Mouse (Mus musculus) forebrain, embryonic 13.5 days (tissue): ENCODE measurements at regions not wholly inside any gene's neighbourhood (a gene's known extent, or its start where the extent isn't known, plus 50 kb on each side); places are given as distances from the start of the nearest gene placed in this dataset.
A peak's percentile ranks its signal among the peaks of the same experiment; 100 is the strongest.

Experiments used
- ATAC-seq: fragments of 200-750 bp; cut with Nextera tagmentation; 2 replicates; pipeline ENCODE4 v1.8.0; 2017
- H3K27ac ChIP-seq: fragments of 300-500 bp; sonication (generic); 2 replicates; pipeline ENCODE4 v1.5.1; 2015; ENCODE audit warnings: inconsistent platforms, mild to moderate bottlenecking, moderate library complexity
- H3K27me3 ChIP-seq: fragments of 300-500 bp; sonication (generic); 2 replicates; pipeline ENCODE4 v1.6.1; 2015; ENCODE audit warnings: mild to moderate bottlenecking, inconsistent platforms
- H3K36me3 ChIP-seq: fragments of 300-500 bp; sonication (generic); 2 replicates; pipeline ENCODE4 v1.6.1; 2015; ENCODE audit warnings: mild to moderate bottlenecking, inconsistent platforms; ENCODE audit not compliant: poor library complexity, severe bottlenecking
- H3K4me1 ChIP-seq: fragments of 300-500 bp; sonication (generic); 2 replicates; pipeline ENCODE4 v1.6.1; 2015; ENCODE audit warnings: inconsistent platforms
- H3K4me2 ChIP-seq: fragments of 300-500 bp; sonication (generic); 2 replicates; pipeline ENCODE4 v1.6.1; 2015; ENCODE audit warnings: inconsistent platforms, mild to moderate bottlenecking, moderate library complexity
- H3K4me3 ChIP-seq: fragments of 300-500 bp; sonication (generic); 2 replicates; pipeline ENCODE4 v1.5.1; 2015; ENCODE audit warnings: mild to moderate bottlenecking, inconsistent platforms
- H3K9ac ChIP-seq: fragments of 300-500 bp; sonication (generic); 2 replicates; pipeline ENCODE4 v1.6.1; 2015; ENCODE audit warnings: mild to moderate bottlenecking, inconsistent platforms
- H3K9me3 ChIP-seq: fragments of 300-500 bp; sonication (generic); replicated peaks from 2 replicates; pipeline ENCODE4 v1.6.1; 2016; ENCODE audit warnings: inconsistent platforms
- WGBS: fragments of 180-500 bp; shearing (Covaris S2); methylation state at CpG from one replicate; pipeline ENCODE4 v1.1.7; 2015; 5-methylcytosine and 5-hydroxymethylcytosine counted together

- Histone ChIP-seq H3K4me2 (no peak overlapping the region), H3K9me3 (no peaks in the 10 kb centered on the region), H3K27me3 (no peaks in the 10 kb centered on the region), H3K27ac (no peak overlapping the region), H3K36me3 (no peaks in the 10 kb centered on the region), H3K4me1 (no peaks in the 10 kb centered on the region), H3K4me3 (no peak overlapping the region), H3K9ac (no peak overlapping the region)
- no peak for ATAC-seq
- 78% methylated on average over 1 of the region's 1 CpGs for WGBS
Observed at GRCm38 (mm10) chr3:110366151-110366550, 115.4 kb upstream of the Prmt6 start.

GRCm38 (mm10) chr3:110361900-110362299 lies 111.1 kb upstream of the Prmt6 start:
- no peak overlapping the region for H3K4me2 ChIP-seq
- no peaks in the 10 kb centered on the region for H3K9me3 ChIP-seq
- H3K4me3 ChIP-seq, result no peak overlapping the region
- WGBS, result 92% methylated on average over 2 of the region's 2 CpGs
- no peak for ATAC-seq
- no peaks in the 10 kb centered on the region for H3K4me1 ChIP-seq
- no peak overlapping the region for H3K27ac ChIP-seq
- no peak overlapping the region for H3K9ac ChIP-seq
- no peaks in the 10 kb centered on the region for H3K27me3 ChIP-seq
- no peaks in the 10 kb centered on the region for H3K36me3 ChIP-seq

GRCm38 (mm10) chr3:110356822-110357594 lies 106.2 kb upstream of the Prmt6 start:
- Histone ChIP-seq H3K9me3 (no peaks in the 10 kb centered on the region), H3K36me3 (no peaks in the 10 kb centered on the region), H3K4me1 (no peaks in the 10 kb centered on the region), H3K4me3 (no peak overlapping the region), H3K4me2 (no peak overlapping the region), H3K27ac (no peak overlapping the region), H3K27me3 (no peaks in the 10 kb centered on the region), H3K9ac (no peak overlapping the region)
- ATAC-seq, result peak; percentile 24; the same call in 1 of the 2 replicates
- WGBS, result 62% methylated on average over 8 of the region's 8 CpGs

- H3K9me3 ChIP-seq, result no peaks in the 10 kb centered on the region
- no peak overlapping the region for H3K4me3 ChIP-seq
- WGBS, result 86% methylated on average over 1 of the region's 1 CpGs
- H3K36me3 ChIP-seq, result no peaks in the 10 kb centered on the region
- no peak overlapping the region for H3K4me2 ChIP-seq
- no peaks in the 10 kb centered on the region for H3K4me1 ChIP-seq
- H3K27ac ChIP-seq, result no peak overlapping the region
- no peak for ATAC-seq
- H3K27me3 ChIP-seq, result no peaks in the 10 kb centered on the region
- H3K9ac ChIP-seq, result no peak overlapping the region
Observed at GRCm38 (mm10) chr3:110353654-110354053, 102.9 kb upstream of the Prmt6 start.

DNA sequence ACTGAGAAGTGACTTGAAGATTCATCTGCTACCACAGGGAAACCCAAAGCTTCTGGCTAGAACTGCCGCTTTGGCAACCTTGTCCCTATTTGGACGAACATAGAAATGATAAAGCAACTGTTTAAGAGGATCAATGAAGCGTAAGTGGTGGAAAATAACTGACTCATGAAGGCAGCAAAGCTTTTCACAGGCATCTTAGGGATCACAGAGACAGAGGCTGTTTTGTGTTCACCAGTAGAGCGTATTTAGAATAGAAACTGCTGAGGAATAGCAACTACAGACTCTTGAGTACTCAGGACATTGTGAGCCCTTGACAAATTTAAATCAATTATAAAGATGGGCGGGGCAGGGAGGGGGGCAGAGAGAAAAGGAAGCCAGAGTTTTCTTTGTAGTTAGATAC lies 99.3 kb upstream of the Prmt6 start:
- no peak overlapping the region for H3K4me3 ChIP-seq
- H3K4me2 ChIP-seq, result no peak overlapping the region
- no peaks in the 10 kb centered on the region for H3K4me1 ChIP-seq
- no peak overlapping the region for H3K27ac ChIP-seq
- no peak overlapping the region for H3K9ac ChIP-seq
- H3K27me3 ChIP-seq, result no peaks in the 10 kb centered on the region
- no peaks in the 10 kb centered on the region for H3K9me3 ChIP-seq
- no peaks in the 10 kb centered on the region for H3K36me3 ChIP-seq
- 55% methylated on average over 5 of the region's 5 CpGs for WGBS
- no peak for ATAC-seq

GRCm38 (mm10) chr3:110349446-110349845 lies 98.6 kb upstream of the Prmt6 start:
- no peak overlapping the region for H3K27ac ChIP-seq
- no peak overlapping the region for H3K9ac ChIP-seq
- ATAC-seq, result no peak
- no peaks in the 10 kb centered on the region for H3K36me3 ChIP-seq
- no peaks in the 10 kb centered on the region for H3K9me3 ChIP-seq
- no peaks in the 10 kb centered on the region for H3K4me1 ChIP-seq
- H3K27me3 ChIP-seq, result no peaks in the 10 kb centered on the region
- no peak overlapping the region for H3K4me3 ChIP-seq
- 94% methylated on average over 4 of the region's 4 CpGs for WGBS
- H3K4me2 ChIP-seq, result no peak overlapping the region

DNA sequence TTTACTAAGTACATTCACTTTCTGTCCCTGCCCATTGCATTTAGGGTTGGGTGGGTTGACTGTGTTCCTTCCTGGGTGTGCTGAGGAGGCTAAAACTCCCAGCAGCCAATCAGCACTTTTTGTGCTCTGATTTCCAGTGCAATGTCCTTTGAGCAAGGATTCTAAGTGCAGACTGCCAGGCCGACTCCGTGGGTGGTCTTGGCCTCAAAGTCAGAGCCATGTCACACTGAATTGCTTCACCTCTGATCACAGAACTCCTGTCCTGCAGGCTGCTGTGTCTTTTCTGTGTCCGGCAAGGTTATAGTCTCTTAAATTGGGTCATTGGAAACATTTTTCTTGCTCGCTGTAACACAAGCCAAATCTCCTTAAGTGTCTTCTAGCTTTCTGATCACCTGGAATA lies 94.0 kb upstream of the Prmt6 start:
- Histone ChIP-seq H3K9ac (no peak overlapping the region), H3K4me3 (no peak overlapping the region), H3K4me2 (no peak overlapping the region), H3K27ac (no peak overlapping the region), H3K4me1 (no peaks in the 10 kb centered on the region), H3K9me3 (no peaks in the 10 kb centered on the region), H3K36me3 (no peaks in the 10 kb centered on the region), H3K27me3 (no peaks in the 10 kb centered on the region)
- 76% methylated on average over 4 of the region's 4 CpGs for WGBS
- ATAC-seq, result no peak

DNA sequence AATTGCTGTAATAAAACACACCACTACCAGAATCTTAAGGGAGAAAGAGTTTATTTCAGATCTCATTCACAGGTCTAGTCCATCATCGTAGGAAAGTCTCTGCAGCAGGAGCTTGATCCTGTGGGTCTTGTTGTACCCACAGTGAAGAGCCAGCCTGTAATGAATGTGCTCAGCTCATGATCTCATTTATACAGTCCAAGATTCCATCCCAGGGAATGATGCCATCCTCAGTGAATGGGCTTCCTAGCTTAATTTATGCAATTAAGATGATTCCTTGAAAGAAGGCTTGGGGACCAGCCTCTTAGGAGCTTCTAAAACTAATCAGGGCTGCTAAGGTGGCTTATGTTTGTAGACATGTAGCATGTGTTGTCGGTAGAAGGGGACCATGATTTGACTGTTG lies 89.3 kb upstream of the Prmt6 start:
- peak; percentile 41; the same call in 1 of the 2 replicates for ATAC-seq
- 75% methylated on average over 2 of the region's 2 CpGs for WGBS
- Histone ChIP-seq H3K27ac (no peak overlapping the region), H3K4me1 (no peaks in the 10 kb centered on the region), H3K36me3 (no peaks in the 10 kb centered on the region), H3K9ac (no peak overlapping the region), H3K4me3 (no peak overlapping the region), H3K4me2 (no peak overlapping the region), H3K27me3 (no peaks in the 10 kb centered on the region), H3K9me3 (no peaks in the 10 kb centered on the region)

- Histone ChIP-seq H3K4me3 (no peak overlapping the region), H3K9ac (no peak overlapping the region), H3K4me2 (no peak overlapping the region), H3K4me1 (no peaks in the 10 kb centered on the region), H3K36me3 (no peaks in the 10 kb centered on the region), H3K27ac (0 out of 2 replicates have a peak overlapping the region, but pooled peaks have one; percentile 35), H3K27me3 (no peaks in the 10 kb centered on the region), H3K9me3 (no peaks in the 10 kb centered on the region)
- WGBS, result 71% methylated on average over 2 of the region's 2 CpGs
- peak; percentile 53; the same call in 1 of the 2 replicates for ATAC-seq
Observed at GRCm38 (mm10) chr3:110339026-110339606, 88.3 kb upstream of the Prmt6 start.

DNA sequence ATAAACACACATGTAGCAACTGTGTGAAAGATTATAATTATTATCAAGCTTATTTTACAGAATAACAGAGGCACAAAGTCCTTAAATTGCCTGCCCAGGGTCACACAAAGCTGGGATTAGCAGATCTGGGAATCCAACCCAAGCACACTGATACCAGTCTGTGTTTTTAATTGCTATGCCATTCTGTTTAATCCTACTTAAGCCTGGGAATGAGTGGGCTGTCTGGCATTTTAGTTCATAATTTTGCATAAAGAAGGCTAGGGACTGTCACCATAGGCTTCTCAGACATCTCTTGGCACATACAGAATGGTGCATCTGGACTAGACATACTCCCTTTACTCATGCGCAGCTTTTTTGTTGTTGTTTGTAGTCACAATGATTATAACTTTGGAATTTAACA lies 78.4 kb upstream of the Prmt6 start:
- H3K4me1 ChIP-seq, result no peaks in the 10 kb centered on the region
- no peaks in the 10 kb centered on the region for H3K27me3 ChIP-seq
- WGBS, result 69% methylated on average over 1 of the region's 1 CpGs
- H3K36me3 ChIP-seq, result no peaks in the 10 kb centered on the region
- no peak overlapping the region for H3K4me2 ChIP-seq
- peak; percentile 76; the same call in 1 of the 2 replicates for ATAC-seq
- H3K27ac ChIP-seq, result no peak overlapping the region
- no peaks in the 10 kb centered on the region for H3K9me3 ChIP-seq
- H3K4me3 ChIP-seq, result no peak overlapping the region
- no peak overlapping the region for H3K9ac ChIP-seq

DNA sequence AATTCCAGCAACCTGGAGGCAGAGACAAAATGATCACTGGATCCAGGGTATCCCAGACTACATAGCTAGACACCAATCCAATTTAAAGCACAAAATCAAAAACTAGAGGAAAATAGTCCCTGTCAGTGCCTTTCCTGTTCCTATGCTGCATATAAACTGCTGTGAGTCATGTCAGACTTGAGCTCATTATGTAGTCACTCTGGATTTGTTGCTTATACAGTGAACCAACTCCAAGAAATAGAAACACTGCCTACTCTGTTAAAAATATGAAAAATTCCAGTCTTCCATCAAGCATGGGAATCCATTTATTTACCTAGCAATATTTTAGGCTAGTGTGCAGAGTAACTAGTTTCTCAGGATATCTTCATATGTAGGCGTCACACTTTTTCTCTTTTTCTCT lies 59.5 kb upstream of the Prmt6 start:
- no peak overlapping the region for H3K4me3 ChIP-seq
- 88% methylated on average over 1 of the region's 1 CpGs for WGBS
- no peak overlapping the region for H3K4me2 ChIP-seq
- no peak overlapping the region for H3K9ac ChIP-seq
- no peaks in the 10 kb centered on the region for H3K4me1 ChIP-seq
- no peaks in the 10 kb centered on the region for H3K36me3 ChIP-seq
- no peak for ATAC-seq
- no peak overlapping the region for H3K27ac ChIP-seq
- H3K27me3 ChIP-seq, result no peaks in the 10 kb centered on the region
- H3K9me3 ChIP-seq, result no peaks in the 10 kb centered on the region

- Histone ChIP-seq H3K36me3 (no peaks in the 10 kb centered on the region), H3K4me3 (no peak overlapping the region), H3K9ac (no peak overlapping the region), H3K4me1 (no peaks in the 10 kb centered on the region), H3K27me3 (no peaks in the 10 kb centered on the region), H3K9me3 (no peaks in the 10 kb centered on the region), H3K27ac (no peak overlapping the region), H3K4me2 (no peak overlapping the region)
- ATAC-seq, result peak; percentile 76; the same call in 1 of the 2 replicates
- 85% methylated on average over 2 of the region's 2 CpGs for WGBS
Observed at GRCm38 (mm10) chr3:110303166-110303565, 52.4 kb upstream of the Prmt6 start.
